Mouse (Mus musculus): ENCODE data around the gene Gm21083. TPM values are rescaled to one million over a fixed set of nuclear protein-coding genes. Genes with fewer than 3 reads are reported as not detected.
"Not testable (repeated sequence)": the region's sequence is repeated elsewhere in the genome, so short reads cannot be mapped to it uniquely, and the experiment has no call there.

The Gm21083 gene
- not detected for polyA plus RNA-seq (2017; shearing (Covaris generic))

- ATAC-seq, result not testable (repeated sequence)
Measured at GRCm38 (mm10) chr5:15577033-15577432, at the start of gene Gm21083. TSS of gene Gm21083 (plus strand) at chr5:15577333.

GRCm38 (mm10) chr5:15529122-15529521, 48.0 kb upstream of the Gm21083 start, which contains the start of gene Gm21190:
TSS of gene Gm21190 (minus strand) at chr5:15529222.
- ATAC-seq, result not testable (repeated sequence)

- not testable (repeated sequence) for ATAC-seq
Measured at GRCm38 (mm10) chr5:15548642-15549041, 28.5 kb upstream of the Gm21083 start.

- not testable (repeated sequence) for ATAC-seq
Measured at GRCm38 (mm10) chr5:15549134-15549533, 28.0 kb upstream of the Gm21083 start.

- ATAC-seq, result not testable (repeated sequence)
Measured at GRCm38 (mm10) chr5:15549606-15550005, 27.5 kb upstream of the Gm21083 start.

GRCm38 (mm10) chr5:15558654-15559053, 18.5 kb upstream of the Gm21083 start:
- ATAC-seq, result not testable (repeated sequence)

GRCm38 (mm10) chr5:15561425-15562264, 15.5 kb upstream of the Gm21083 start:
- not testable (repeated sequence) for ATAC-seq

- not testable (repeated sequence) for ATAC-seq
Measured at GRCm38 (mm10) chr5:15573735-15574134, 3.4 kb upstream of the Gm21083 start.

GRCm38 (mm10) chr5:15586351-15586750, 9.2 kb downstream of the Gm21083 start:
- not testable (repeated sequence) for ATAC-seq

- ATAC-seq, result not testable (repeated sequence)
Measured at GRCm38 (mm10) chr5:15588291-15588690, 11.2 kb downstream of the Gm21083 start.

- ATAC-seq, result not testable (repeated sequence)
Measured at GRCm38 (mm10) chr5:15590635-15591034, 13.5 kb downstream of the Gm21083 start.

GRCm38 (mm10) chr5:15591577-15591976, 14.4 kb downstream of the Gm21083 start:
- not testable (repeated sequence) for ATAC-seq

GRCm38 (mm10) chr5:15598831-15599230, 21.7 kb downstream of the Gm21083 start:
- not testable (repeated sequence) for ATAC-seq

- not testable (repeated sequence) for ATAC-seq
Measured at GRCm38 (mm10) chr5:15600342-15600741, 23.2 kb downstream of the Gm21083 start.

- ATAC-seq, result not testable (repeated sequence)
Measured at GRCm38 (mm10) chr5:15601481-15601880, 24.3 kb downstream of the Gm21083 start.

GRCm38 (mm10) chr5:15601960-15602359, 24.8 kb downstream of the Gm21083 start:
- ATAC-seq, result not testable (repeated sequence)

GRCm38 (mm10) chr5:15602424-15602947, 25.4 kb downstream of the Gm21083 start:
- ATAC-seq, result not testable (repeated sequence)

GRCm38 (mm10) chr5:15603008-15603407, 25.9 kb downstream of the Gm21083 start:
- ATAC-seq, result not testable (repeated sequence)

- ATAC-seq, result not testable (repeated sequence)
Measured at GRCm38 (mm10) chr5:15603585-15603984, 26.5 kb downstream of the Gm21083 start.

GRCm38 (mm10) chr5:15606677-15607076, 29.5 kb downstream of the Gm21083 start:
- ATAC-seq, result not testable (repeated sequence)

- ATAC-seq, result not testable (repeated sequence)
Measured at GRCm38 (mm10) chr5:15610695-15611094, 33.6 kb downstream of the Gm21083 start.

GRCm38 (mm10) chr5:15616195-15616594, 39.1 kb downstream of the Gm21083 start:
- not testable (repeated sequence) for ATAC-seq

GRCm38 (mm10) chr5:15618764-15619163, 41.6 kb downstream of the Gm21083 start, which contains the start of gene Speer4d:
TSS of gene Speer4d (plus strand) at chr5:15619064.
- not testable (repeated sequence) for ATAC-seq

Measured in activated CD4-positive, CD25-positive, alpha-beta regulatory T cell, adult 4 months (primary cell).